ENCODE assay signal across 7 mouse cellular contexts in genomic region chr9:45677236-45677781, GRCm38 (mm10).
DNase-seq lines count a peak whose midpoint lies in the region; ATAC-seq and TF ChIP-seq lines count a peak whose summit lies in the region.

No protein-coding gene starts in this region.

- no peak for TF ChIP-seq POLR2A in CH12.LX (IDR thresholded peaks at IDR 0.05; ENCODE audit: low read depth, low read length)

- no peaks in the 10 kb centered on the region for H3K9me3 ChIP-seq in CH12.LX (replicated peaks; ENCODE audit: low read length)
- no peaks in the 10 kb centered on the region for H3K9me3 ChIP-seq in hindbrain, postnatal 0 days (ENCODE audit: low read length)
- H3K9me3 ChIP-seq in limb, embryonic 12.5 days, result no peaks in the 10 kb centered on the region
- no peaks in the 10 kb centered on the region for H3K9me3 ChIP-seq in neural tube, embryonic 12.5 days

- H3K4me3 ChIP-seq in CH12.LX (replicated peaks in 1 of 3; ENCODE audit: low read depth in 2 of 3, low read length in 2 of 3, poor library complexity in 1 of 3), result no peak overlapping the region
- no peak overlapping the region for H3K4me3 ChIP-seq in hindbrain, postnatal 0 days (ENCODE audit: low read length)
- no peak overlapping the region for H3K4me3 ChIP-seq in limb, embryonic 12.5 days (replicated peaks)
- no peak overlapping the region for H3K4me3 ChIP-seq in neural tube, embryonic 12.5 days

- 10% methylated on average over 12 of the region's 12 CpGs for WGBS in hindbrain, postnatal 0 days
- 28% methylated on average over 12 of the region's 12 CpGs for WGBS in limb, embryonic 12.5 days
- 39% methylated on average over 12 of the region's 12 CpGs for WGBS in neural tube, embryonic 12.5 days

- in situ Hi-C loops in CH12.LX (cut with MboI; ENCODE audit: low pct_ligation_motif_present, low pct_unique_long_range_greater_than_20kb, low sequenced_read_pairs), result no loop called here

- H3K4me1 ChIP-seq in CH12.LX (ENCODE audit: control insufficient read depth in 1 of 2, insufficient read depth in 2 of 2), result peaks cover 0 to 4% of the 10 kb centered on the region in 2 experiments; a peak in 1 of 4 replicates
- peaks cover 32% of the 10 kb centered on the region for H3K4me1 ChIP-seq in hindbrain, postnatal 0 days (ENCODE audit: insufficient read depth, low read length)
- peaks cover 43% of the 10 kb centered on the region for H3K4me1 ChIP-seq in limb, embryonic 12.5 days (replicated peaks)
- H3K4me1 ChIP-seq in neural tube, embryonic 12.5 days, result peaks cover 47% of the 10 kb centered on the region

- TF ChIP-seq RAD21 in CH12.LX (IDR thresholded peaks at IDR 0.05; ENCODE audit: low read depth, low read length), result no peak

- peak; percentile 44 for ATAC-seq in hindbrain, postnatal 0 days
- peak; percentile 44; the same call in 1 of the 2 replicates for ATAC-seq in limb, embryonic 12.5 days (ENCODE audit: insufficient number of reproducible peaks, insufficient read depth, low FRiP score, low TSS enrichment, low read depth)
- peak; percentile 46 for ATAC-seq in neural tube, embryonic 12.5 days (ENCODE audit: low FRiP score, low read depth)
- ATAC-seq in activated CD4-positive, CD25-positive, alpha-beta regulatory T cell, adult 4 months, result no peak

- peaks cover 90% of the 10 kb centered on the region for H3K27me3 ChIP-seq in CH12.LX (replicated peaks)
- no peaks in the 10 kb centered on the region for H3K27me3 ChIP-seq in hindbrain, postnatal 0 days (ENCODE audit: insufficient read depth, low read length)
- peaks cover 18% of the 10 kb centered on the region; the same call in 1 of the 2 replicates for H3K27me3 ChIP-seq in limb, embryonic 12.5 days
- H3K27me3 ChIP-seq in neural tube, embryonic 12.5 days (replicated peaks), result no peaks in the 10 kb centered on the region

- TF ChIP-seq EP300 in CH12.LX (IDR thresholded peaks at IDR 0.05; ENCODE audit: low read length), result no peak

- no peak overlapping the region for H3K4me2 ChIP-seq in CH12.LX (ENCODE audit: insufficient read depth, low read depth, poor library complexity, severe bottlenecking)
- H3K4me2 ChIP-seq in hindbrain, postnatal 0 days (ENCODE audit: low read depth, low read length), result 0 out of 2 replicates have a peak overlapping the region, but pooled peaks have one; percentile 13
- peak overlapping the region; percentile 35 for H3K4me2 ChIP-seq in limb, embryonic 12.5 days
- 0 out of 2 replicates have a peak overlapping the region, but pooled peaks have one; percentile 32 for H3K4me2 ChIP-seq in neural tube, embryonic 12.5 days (replicated peaks)

- DNase-seq in CH12.LX (ENCODE audit: extremely low read depth) (peak; percentile 3), adipocyte (ENCODE audit: low spot score) (peak; percentile 21)
- DNase-seq in gastrocnemius, adult 8-10 months (ENCODE audit: low spot score in 2 of 2), result peak; percentile 17 to 42
- peak; percentile 75 for DNase-seq in hindbrain, postnatal 0 days (ENCODE audit: low spot score)

- no peak overlapping the region for H3K9ac ChIP-seq in CH12.LX (ENCODE audit: insufficient read depth, low read depth)
- no peak overlapping the region for H3K9ac ChIP-seq in hindbrain, postnatal 0 days (replicated peaks; ENCODE audit: low read length)
- no peak overlapping the region for H3K9ac ChIP-seq in limb, embryonic 12.5 days (replicated peaks)
- 0 out of 2 replicates have a peak overlapping the region, but pooled peaks have one; percentile 17 for H3K9ac ChIP-seq in neural tube, embryonic 12.5 days

- H3K36me3 ChIP-seq in CH12.LX (replicated peaks in 1 of 2; ENCODE audit: control insufficient read depth in 1 of 2, insufficient read depth in 1 of 2, low read length in 1 of 2), result no peaks in the 10 kb centered on the region
- no peaks in the 10 kb centered on the region for H3K36me3 ChIP-seq in hindbrain, postnatal 0 days (ENCODE audit: insufficient read depth, low read length)
- H3K36me3 ChIP-seq in limb, embryonic 12.5 days, result no peaks in the 10 kb centered on the region
- no peaks in the 10 kb centered on the region for H3K36me3 ChIP-seq in neural tube, embryonic 12.5 days

- no peak overlapping the region for H3K27ac ChIP-seq in CH12.LX (ENCODE audit: insufficient read depth, low read depth)
- H3K27ac ChIP-seq in hindbrain, postnatal 0 days, result peak overlapping the region; percentile 89
- H3K27ac ChIP-seq in limb, embryonic 12.5 days, result peak overlapping the region; percentile 87
- H3K27ac ChIP-seq in neural tube, embryonic 12.5 days, result peak overlapping the region; percentile 60

- no peak for TF ChIP-seq CTCF in CH12.LX (conservative IDR thresholded peaks at IDR 0.05 in 1 of 2, IDR thresholded peaks at IDR 0.05 in 1 of 2; ENCODE audit: low read depth in 2 of 2, low read length in 2 of 2)
- TF ChIP-seq CTCF in hindbrain, postnatal 0 days (IDR thresholded peaks at IDR 0.05; ENCODE audit: low read depth), result no peak

- dilution Hi-C loops in CH12.LX (cut with MboI; ENCODE audit: extremely low pct_ligation_motif_present, extremely low pct_unique_long_range_greater_than_20kb, low sequenced_read_pairs), result no loop called here

- H3K79me2 ChIP-seq in CH12.LX (replicated peaks; ENCODE audit: control insufficient read depth, extremely low read depth, insufficient read depth, poor library complexity, severe bottlenecking), result no peaks in the 10 kb centered on the region

TF ChIP-seq in CH12.LX, 34 proteins besides CTCF, POLR2A, EP300 and RAD21:
- TF ChIP-seq ZMIZ1 (IDR thresholded peaks at IDR 0.05; ENCODE audit: low read depth, low read length), result no peak
- no peak for TF ChIP-seq MEF2A (IDR thresholded peaks at IDR 0.05; ENCODE audit: borderline replicate concordance, low read depth, low read length)
- no peak for TF ChIP-seq ZC3H11A (IDR thresholded peaks at IDR 0.05; ENCODE audit: low read depth, low read length)
- no peak for TF ChIP-seq MAFK (IDR thresholded peaks at IDR 0.05; ENCODE audit: insufficient replicate concordance, low read length)
- no peak for TF ChIP-seq PAX5 (IDR thresholded peaks at IDR 0.05; ENCODE audit: low read length)
- TF ChIP-seq E2F4 (IDR thresholded peaks at IDR 0.05; ENCODE audit: insufficient replicate concordance, low read depth, low read length), result no peak
- no peak for TF ChIP-seq CHD2 (IDR thresholded peaks at IDR 0.05; ENCODE audit: low read length)
- TF ChIP-seq MYC (IDR thresholded peaks at IDR 0.05; ENCODE audit: low read depth, low read length), result no peak
- no peak for TF ChIP-seq UBTF (IDR thresholded peaks at IDR 0.05; ENCODE audit: low read depth, low read length)
- no peak for TF ChIP-seq JUN (IDR thresholded peaks at IDR 0.05; ENCODE audit: insufficient read depth, low read depth, low read length)
- TF ChIP-seq TCF12 (IDR thresholded peaks at IDR 0.05; ENCODE audit: low read depth, low read length), result no peak
- no peak for TF ChIP-seq NRF1 (IDR thresholded peaks at IDR 0.05; ENCODE audit: low read depth, low read length)
- TF ChIP-seq ZNF384 (IDR thresholded peaks at IDR 0.05; ENCODE audit: low read depth, low read length), result no peak
- no peak for TF ChIP-seq TBP (conservative IDR thresholded peaks at IDR 0.05; ENCODE audit: low read depth, low read length)
- no peak for TF ChIP-seq ELF1 (IDR thresholded peaks at IDR 0.05; ENCODE audit: low read depth, low read length)
- no peak for TF ChIP-seq NELFE (IDR thresholded peaks at IDR 0.05; ENCODE audit: low read depth, low read length)
- TF ChIP-seq JUND (conservative IDR thresholded peaks at IDR 0.05; ENCODE audit: low read depth, low read length), result no peak
- TF ChIP-seq MAZ (IDR thresholded peaks at IDR 0.05; ENCODE audit: low read depth, low read length), result no peak
TF ChIP-seq in CH12.LX: peak in this region for 0.

Comparison
In these comparisons a context has a peak if more than half of its experiments do, and no peak if none do; other contexts are left out.
1. DNase-seq: peak in every context shown above with its lines; median percentile 75 in hindbrain, postnatal 0 days; 30 in gastrocnemius, adult 8-10 months; 21 in adipocyte; 3 in CH12.LX.